Mouse (Mus musculus) lung, postnatal 0 days (tissue): ENCODE data around the gene Ddx47. TPM values are rescaled to one million over a fixed set of nuclear protein-coding genes. Genes with fewer than 3 reads are reported as not detected.

Experiments used
- ATAC-seq: fragments of 200-750 bp; cut with Nextera tagmentation; 2 replicates; pipeline ENCODE4 v1.8.0; 2017; ENCODE audit warnings: moderate library complexity
- DNase-seq: peaks from one replicate; pipeline ENCODE4 v3.0.0-alpha.2; 2016; ENCODE audit warnings: low spot score
- H3K27ac ChIP-seq: fragments of 300-500 bp; sonication (generic); 2 replicates; pipeline ENCODE4 v1.5.1; 2014; ENCODE audit warnings: antibody characterized with exemption, mild to moderate bottlenecking, low read length, mixed read lengths
- H3K27me3 ChIP-seq: fragments of 300-500 bp; sonication (generic); replicated peaks from 2 replicates; pipeline ENCODE4 v1.6.1; 2014; ENCODE audit warnings: low read length, mixed read lengths; ENCODE audit not compliant: insufficient read depth
- H3K36me3 ChIP-seq: fragments of 300-500 bp; sonication (generic); 2 replicates; pipeline ENCODE4 v1.6.1; 2014; ENCODE audit warnings: low read length, mixed read lengths; ENCODE audit not compliant: insufficient read depth
- H3K4me1 ChIP-seq: fragments of 300-500 bp; sonication (generic); 2 replicates; pipeline ENCODE4 v1.6.1; 2014; ENCODE audit warnings: antibody characterized with exemption, low read depth, low read length, mixed read lengths; ENCODE audit not compliant: insufficient read depth
- H3K4me2 ChIP-seq: fragments of 300-500 bp; sonication (generic); replicated peaks from 2 replicates; pipeline ENCODE4 v1.6.1; 2014; ENCODE audit warnings: low read depth, mild to moderate bottlenecking, low read length, moderate library complexity, mixed read lengths
- H3K4me3 ChIP-seq: fragments of 300-500 bp; sonication (generic); 2 replicates; pipeline ENCODE4 v1.5.1; 2014; ENCODE audit warnings: low read depth, low read length
- H3K9ac ChIP-seq: fragments of 300-500 bp; sonication (generic); replicated peaks from 2 replicates; pipeline ENCODE4 v1.6.1; 2014; ENCODE audit warnings: low read depth, mild to moderate bottlenecking
- H3K9me3 ChIP-seq: fragments of 300-500 bp; sonication (generic); 2 replicates; pipeline ENCODE4 v1.6.1; 2016; ENCODE audit warnings: low read length, mixed read lengths
- CTCF ChIP-seq: IDR thresholded peaks from 2 replicates; pipeline ENCODE4 v1.5.1; 2016; ENCODE audit warnings: antibody characterized with exemption, mild to moderate bottlenecking
- EP300 ChIP-seq: IDR thresholded peaks from 2 replicates; pipeline ENCODE4 v1.6.1; 2016; ENCODE audit warnings: antibody characterized with exemption, mild to moderate bottlenecking, control low read depth
- WGBS: fragments of 180-500 bp; shearing (Covaris S2); extraction: QIAGEN DNeasy Blood & Tissue Kit; methylation state at CpG from one replicate; pipeline ENCODE4 v1.1.7; 2014; 5-methylcytosine and 5-hydroxymethylcytosine counted together
- polyA plus RNA-seq: library from polyadenylated mRNA; unstranded; fragments of >200 nt; fragmentation: Nextera tagmentation; extraction: Ambion mirVana; gene quantifications from 2 replicates; pipeline ENCODE4 v1.2.1, GENCODE M21; 2015

The Ddx47 gene
- polyA plus RNA-seq, 1 experiment from 2014 or later, result 97.1 TPM

DNA sequence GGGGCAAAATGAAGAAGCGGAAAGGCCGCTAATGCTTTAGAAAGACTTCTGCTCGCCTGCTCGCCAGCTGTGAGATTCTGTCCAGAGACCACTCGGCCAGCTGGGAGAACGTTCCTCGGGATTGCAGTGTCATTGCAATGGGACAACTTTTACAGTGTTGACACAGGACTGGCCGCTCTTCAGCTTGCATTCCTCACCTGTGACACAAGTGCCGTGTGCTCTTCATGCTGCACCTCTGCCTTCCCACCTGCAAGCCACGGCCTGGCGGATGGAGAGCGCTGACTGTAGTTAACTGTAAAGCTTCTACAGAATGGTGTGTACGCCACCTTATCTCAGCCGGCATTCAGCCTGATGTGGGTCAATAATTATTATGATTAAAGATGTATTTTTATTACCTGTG lies 12.0 kb downstream of the Ddx47 start:
- ATAC-seq, result peak; percentile 45
- Histone ChIP-seq H3K4me2 (no peak overlapping the region), H3K9me3 (no peaks in the 10 kb centered on the region), H3K4me3 (no peak overlapping the region), H3K9ac (no peak overlapping the region; the same call in 1 of the 2 replicates), H3K4me1 (peaks cover 4% of the 10 kb centered on the region), H3K36me3 (peaks cover 37% of the 10 kb centered on the region), H3K27me3 (no peaks in the 10 kb centered on the region), H3K27ac (peak overlapping the region; percentile 94)
- no peak for TF ChIP-seq CTCF
- peak; percentile 94 for TF ChIP-seq EP300
- 67% methylated on average over 14 of the region's 14 CpGs for WGBS
- DNase-seq, result peak; percentile 86

DNA sequence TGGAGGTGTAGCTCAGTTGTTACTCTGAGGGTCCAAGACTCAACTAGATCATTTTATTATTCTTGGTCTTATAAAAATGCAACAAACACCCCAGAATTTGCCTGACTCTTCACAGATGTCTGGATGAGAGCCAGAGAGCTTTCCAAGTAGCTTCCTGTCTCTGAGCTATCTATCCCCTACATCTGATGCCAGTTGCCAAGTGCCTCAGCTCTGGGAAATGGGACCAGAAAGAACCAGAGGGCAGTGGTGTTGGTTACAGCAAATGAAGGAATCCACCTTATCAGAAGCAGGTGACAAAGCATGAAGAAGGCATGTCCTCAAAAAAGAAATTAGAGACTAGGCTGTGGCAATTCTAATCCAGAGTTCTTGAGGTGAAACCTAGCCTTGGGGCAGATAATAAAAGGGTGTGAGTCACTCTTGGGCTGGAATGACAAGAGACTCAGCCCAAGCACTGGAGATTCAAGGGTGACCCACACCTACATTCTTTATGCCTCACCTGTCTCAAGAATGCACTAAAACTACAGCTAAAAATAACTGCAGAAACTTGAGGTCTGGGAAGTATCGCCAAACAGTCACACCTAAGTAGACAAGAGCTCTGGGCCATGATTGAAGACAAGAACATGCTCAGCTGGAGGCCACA lies 13.5 kb downstream of the Ddx47 start:
- H3K36me3 ChIP-seq, result peaks cover 34% of the 10 kb centered on the region; the same call in 1 of the 2 replicates
- ATAC-seq (peak; percentile 87), DNase-seq (peak; percentile 93)

DNA sequence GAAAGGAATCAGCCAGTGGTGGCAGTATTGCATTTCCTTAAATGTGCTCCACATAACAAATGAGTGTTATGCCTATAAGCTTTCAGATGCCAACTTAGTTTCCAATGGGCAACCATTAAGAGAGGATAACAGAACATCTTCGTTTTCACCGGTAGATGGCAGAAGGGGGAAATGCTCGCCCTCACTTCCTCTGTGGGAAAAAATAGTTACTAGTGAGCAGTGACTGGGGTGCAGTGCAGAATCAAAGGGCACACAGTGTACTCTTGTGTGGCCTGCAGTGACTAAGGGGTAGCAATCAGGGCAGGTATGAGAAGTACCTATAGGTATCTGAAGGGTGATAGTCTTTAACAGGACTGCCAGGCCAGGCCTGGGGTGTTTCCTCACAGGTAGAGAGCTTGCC lies 14.8 kb downstream of the Ddx47 start:
- no peaks in the 10 kb centered on the region for H3K9me3 ChIP-seq
- TF ChIP-seq EP300, result peak; percentile 98
- peak; percentile 80 for TF ChIP-seq CTCF
- ATAC-seq (peak; percentile 85), DNase-seq (peak; percentile 93)
- no peaks in the 10 kb centered on the region for H3K27me3 ChIP-seq
- H3K4me1 ChIP-seq, result peaks cover 4% of the 10 kb centered on the region
- peak overlapping the region; percentile 94 for H3K27ac ChIP-seq
- H3K36me3 ChIP-seq, result peaks cover 24% of the 10 kb centered on the region; the same call in 1 of the 2 replicates
- WGBS, result 6% methylated on average over 3 of the region's 3 CpGs
- no peak overlapping the region for H3K9ac ChIP-seq
- H3K4me2 ChIP-seq, result no peak overlapping the region
- H3K4me3 ChIP-seq, result no peak overlapping the region

More for the DNA sequence above, 13.5 kb downstream of the Ddx47 start:
- Histone ChIP-seq H3K4me2 (no peak overlapping the region), H3K4me3 (no peak overlapping the region), H3K27me3 (no peaks in the 10 kb centered on the region), H3K4me1 (peaks cover 4% of the 10 kb centered on the region), H3K27ac (peak overlapping the region; percentile 94), H3K9ac (no peak overlapping the region), H3K9me3 (no peaks in the 10 kb centered on the region)
- no peak for TF ChIP-seq CTCF
- TF ChIP-seq EP300, result peak; percentile 100
- WGBS, result 56% methylated on average over 1 of the region's 1 CpGs

DNA sequence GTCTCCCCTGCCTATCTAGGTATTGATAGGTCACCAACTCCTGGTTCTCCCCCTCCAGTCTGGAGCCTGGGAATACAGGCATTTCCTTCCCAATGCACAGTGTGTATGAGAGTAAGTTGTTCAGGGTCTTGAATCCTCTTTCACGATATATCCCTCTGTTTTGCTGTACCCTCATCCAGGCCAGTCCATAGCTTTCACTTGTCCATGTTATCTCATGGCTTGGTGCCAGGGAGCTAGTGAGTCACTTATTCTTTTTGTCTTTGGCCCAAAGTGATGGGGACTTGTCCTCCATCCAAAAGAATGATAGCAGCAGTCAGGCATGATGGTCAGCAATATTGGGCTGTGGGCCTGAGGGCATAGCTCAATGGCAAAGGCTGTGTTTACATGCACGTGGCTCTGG lies 15.3 kb downstream of the Ddx47 start:
- no peak for ATAC-seq

DNA sequence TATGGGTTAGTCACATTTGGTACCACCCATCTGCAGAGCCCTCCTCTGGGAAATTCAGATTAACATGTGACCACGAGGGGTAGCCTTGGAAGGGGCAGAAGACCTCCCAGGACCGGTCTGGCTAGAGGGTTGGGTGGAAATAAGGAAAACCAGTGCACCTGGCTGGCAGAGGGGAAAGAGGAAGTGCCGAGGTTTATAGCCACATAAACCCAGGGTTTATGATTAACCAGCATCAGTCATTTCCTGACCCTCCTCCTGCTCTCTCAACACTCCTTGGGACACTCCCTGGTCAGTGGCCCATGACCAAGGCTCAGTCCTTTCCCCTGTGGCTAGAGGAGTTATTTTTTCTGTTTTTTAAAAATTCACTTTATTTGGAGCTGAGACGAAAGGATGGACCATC lies 17.8 kb downstream of the Ddx47 start:
- H3K4me1 ChIP-seq, result peaks cover 4% of the 10 kb centered on the region
- DNase-seq (peak; percentile 85), ATAC-seq (peak; percentile 12; the same call in 1 of the 2 replicates)
- no peak overlapping the region for H3K4me2 ChIP-seq
- H3K4me3 ChIP-seq, result no peak overlapping the region
- no peak overlapping the region for H3K27ac ChIP-seq
- H3K27me3 ChIP-seq, result no peaks in the 10 kb centered on the region
- no peaks in the 10 kb centered on the region for H3K36me3 ChIP-seq
- no peak overlapping the region for H3K9ac ChIP-seq
- 46% methylated on average over 4 of the region's 4 CpGs for WGBS
- H3K9me3 ChIP-seq, result no peaks in the 10 kb centered on the region
- TF ChIP-seq EP300 (no peak), CTCF (no peak)

More for the DNA sequence above, 15.3 kb downstream of the Ddx47 start:
- TF ChIP-seq EP300 (no peak), CTCF (no peak)
- Histone ChIP-seq H3K27ac (peak overlapping the region; percentile 85), H3K9me3 (no peaks in the 10 kb centered on the region), H3K36me3 (peaks cover 19% of the 10 kb centered on the region; the same call in 1 of the 2 replicates), H3K9ac (no peak overlapping the region), H3K4me2 (no peak overlapping the region), H3K4me3 (no peak overlapping the region), H3K4me1 (peaks cover 4% of the 10 kb centered on the region), H3K27me3 (no peaks in the 10 kb centered on the region)
- DNase-seq, result peak; percentile 50
- WGBS, result 45% methylated on average over 2 of the region's 2 CpGs

DNA sequence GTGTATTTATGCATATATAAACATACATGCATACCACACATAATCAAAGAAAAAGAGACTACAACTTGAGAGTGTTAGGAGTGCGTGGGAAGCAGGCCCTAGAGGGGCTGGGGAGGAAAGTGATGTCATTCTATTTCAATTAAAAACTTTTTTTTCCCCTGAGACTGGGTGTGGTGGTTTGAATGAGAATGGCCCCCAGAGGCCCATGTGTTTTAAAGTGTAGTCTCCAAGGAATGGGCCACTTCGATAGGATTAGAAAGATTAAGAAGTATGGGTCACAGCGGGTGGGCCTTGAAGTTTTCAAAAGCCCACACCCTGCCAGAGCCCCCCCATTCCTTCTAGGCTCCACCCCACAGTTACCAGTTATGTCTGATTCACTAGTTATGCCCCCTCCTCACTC lies 27.3 kb downstream of the Ddx47 start:
- Histone ChIP-seq H3K4me2 (no peak overlapping the region), H3K4me1 (peaks cover 7% of the 10 kb centered on the region; the same call in 1 of the 2 replicates), H3K9me3 (no peaks in the 10 kb centered on the region), H3K27me3 (no peaks in the 10 kb centered on the region), H3K4me3 (no peak overlapping the region), H3K9ac (no peak overlapping the region), H3K27ac (no peak overlapping the region), H3K36me3 (no peaks in the 10 kb centered on the region)
- ATAC-seq, result no peak
- no peak for TF ChIP-seq CTCF
- no peak for TF ChIP-seq EP300
- DNase-seq, result no peak
- 71% methylated on average over 3 of the region's 3 CpGs for WGBS
